Mouse (Mus musculus): Measurements from ENCODE around the gene Pald1.

Gene Pald1

DNA sequence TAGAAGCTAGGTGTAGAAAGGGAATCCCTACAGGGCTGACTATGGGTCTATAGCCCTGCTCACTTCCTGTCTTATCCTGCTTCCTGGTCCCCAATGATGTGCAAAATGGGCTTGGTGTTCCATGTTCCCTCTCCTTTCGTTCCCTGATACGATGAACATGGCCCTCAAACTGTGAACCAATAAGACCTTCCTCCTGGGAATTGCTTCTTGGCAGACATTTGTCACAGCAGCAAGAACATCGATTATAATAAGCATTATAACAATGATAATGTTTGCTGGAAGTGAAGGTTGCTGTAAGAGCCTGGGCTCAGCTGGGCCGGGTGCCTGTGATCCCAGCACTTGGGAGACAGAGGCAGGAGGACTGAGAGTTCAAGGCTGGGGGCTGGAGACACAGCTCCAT lies 99.0 kb downstream of the Pald1 start:
- peak in 1 of 2 experiments; percentile 54 for DNase-seq (ENCODE audit: low spot score in 2 of 2)

DNA sequence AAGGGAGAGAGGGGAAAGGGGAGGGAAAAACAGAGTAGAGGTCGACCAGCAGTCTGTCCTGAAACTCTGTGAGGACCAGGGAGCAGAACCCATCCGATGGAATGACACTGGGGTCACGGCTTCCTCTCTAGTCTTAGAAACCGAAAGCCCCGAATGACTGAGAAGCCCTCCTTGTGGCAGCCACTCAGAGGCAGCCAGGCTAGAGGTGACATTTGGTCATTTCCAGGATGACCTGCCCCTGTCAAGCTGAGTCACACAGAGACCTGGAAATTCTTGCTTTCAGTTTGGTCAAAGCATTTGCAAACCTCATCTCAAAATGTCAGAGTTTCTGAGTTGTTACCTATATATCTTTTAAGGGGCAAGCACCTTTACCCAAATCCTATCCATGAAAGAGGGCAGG lies 102.2 kb downstream of the Pald1 start:
- no peak for DNase-seq (ENCODE audit: low spot score in 2 of 2)

DNA sequence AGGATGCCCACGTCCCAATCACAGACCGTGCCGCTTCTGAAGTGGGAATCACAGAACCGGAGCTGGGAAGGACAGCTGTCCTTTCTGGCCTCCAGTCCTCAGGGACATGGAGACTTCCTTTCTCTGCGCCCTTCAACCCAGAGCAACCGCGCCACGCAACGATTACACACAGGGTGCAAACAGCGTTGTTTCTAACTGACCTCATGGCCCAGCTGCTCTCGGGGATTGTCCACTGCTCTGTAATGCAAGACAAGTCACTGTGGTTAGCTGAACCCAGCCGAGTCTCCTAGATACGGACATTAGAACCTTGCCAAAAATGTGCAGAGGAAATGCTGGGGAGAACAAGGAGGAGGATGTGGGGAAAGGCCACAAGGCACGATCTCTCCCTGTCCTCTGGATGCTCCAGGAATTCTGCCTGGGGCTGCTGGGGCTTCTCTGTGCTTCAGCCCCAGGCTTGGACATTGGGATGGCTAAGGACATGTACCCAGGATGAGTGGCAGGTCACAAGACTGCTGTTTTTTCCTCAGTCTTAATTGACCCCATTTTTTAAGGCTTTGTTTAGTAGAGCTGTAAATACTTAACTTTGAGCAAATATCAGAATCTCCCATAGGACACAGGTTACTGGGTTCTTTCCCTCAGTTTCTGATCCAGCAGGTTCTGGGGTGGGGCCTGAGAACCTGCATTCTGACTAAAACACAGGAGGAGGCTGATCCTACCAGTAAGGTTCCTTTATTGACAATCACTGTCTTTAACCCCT lies 105.2 kb downstream of the Pald1 start:
- peak; percentile 85 to 91 for DNase-seq (ENCODE audit: low spot score in 2 of 2)

DNA sequence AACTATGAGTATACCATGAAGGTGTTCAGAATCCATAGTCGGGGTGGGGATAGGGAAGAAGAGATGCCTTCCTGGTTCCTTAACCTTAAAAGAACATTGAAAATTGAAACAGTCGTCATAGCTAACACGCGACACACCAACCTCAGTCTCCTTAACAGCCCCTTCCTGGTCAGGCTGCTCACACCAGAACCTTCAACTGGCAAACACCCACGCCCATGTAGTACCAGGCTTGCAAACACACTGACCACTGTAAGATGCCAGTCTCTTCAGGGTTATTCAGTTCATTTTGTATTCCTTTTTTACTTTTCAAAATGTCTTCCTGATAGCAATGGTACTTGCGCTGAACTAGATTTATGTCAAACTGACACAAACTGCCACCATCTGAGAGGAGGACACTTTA lies 106.3 kb downstream of the Pald1 start:
- DNase-seq (ENCODE audit: low spot score in 2 of 2): no peak

DNA sequence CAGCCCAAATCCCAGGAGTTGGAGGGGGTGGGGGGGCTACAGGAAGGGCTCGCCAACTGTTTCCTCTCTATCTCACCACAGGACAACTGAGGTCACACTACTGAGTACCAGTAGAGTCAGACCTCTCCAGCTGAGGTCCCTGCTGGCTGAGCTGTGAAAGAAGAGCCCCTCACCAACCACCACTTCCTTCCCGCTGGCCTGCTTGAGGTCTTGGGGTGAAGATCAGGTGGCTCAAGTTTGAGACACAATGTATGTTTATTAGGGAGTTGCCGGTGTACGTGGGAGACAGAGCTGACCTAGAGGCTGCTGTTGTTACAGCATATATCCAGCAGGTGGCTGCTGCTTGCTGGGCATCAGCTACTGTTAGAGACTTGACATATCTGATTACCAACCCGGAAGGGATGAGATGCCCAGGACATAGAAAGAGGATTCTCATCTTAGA lies 107.6 kb downstream of the Pald1 start:
- DNase-seq (ENCODE audit: low spot score in 2 of 2): peak in 1 of 2 experiments; percentile 11

DNA sequence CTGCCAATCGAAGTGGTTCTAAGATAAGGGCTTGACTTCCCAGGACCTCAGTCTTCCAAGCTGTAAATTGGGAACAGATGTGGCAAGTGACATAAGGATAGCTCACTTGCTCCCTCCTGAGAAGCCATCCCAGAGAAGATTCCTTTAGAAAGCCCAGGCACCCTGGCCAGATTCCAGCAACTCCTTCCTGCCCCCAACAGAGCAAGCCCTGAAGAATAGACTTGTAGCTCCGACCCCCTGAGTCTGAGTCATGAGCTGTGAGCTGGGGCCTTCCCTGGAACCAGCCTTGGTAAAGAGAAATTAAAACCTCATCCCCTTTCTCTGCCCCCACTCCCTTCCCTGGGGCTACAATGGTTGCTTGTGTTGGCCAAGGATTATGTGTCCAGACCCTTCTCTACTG lies 108.8 kb downstream of the Pald1 start:
- no peak for DNase-seq (ENCODE audit: low spot score in 2 of 2)

DNA sequence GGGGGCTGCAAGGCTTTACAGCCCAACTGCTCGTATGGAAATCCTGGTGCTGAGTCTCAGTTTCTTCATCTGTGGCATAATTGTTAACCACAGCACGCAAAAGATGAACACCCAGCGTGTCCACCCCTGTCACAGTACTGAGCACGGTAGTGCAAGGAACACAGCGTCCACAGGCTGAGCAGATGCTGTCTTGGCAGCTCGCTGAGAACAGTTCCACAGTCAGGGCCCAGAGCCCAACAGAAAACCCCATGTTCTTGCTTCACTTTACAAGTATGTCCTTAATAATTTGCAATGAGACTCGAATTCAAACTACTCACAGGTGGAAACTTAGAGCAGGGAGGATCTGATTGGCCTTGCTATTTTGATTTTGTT lies 109.5 kb downstream of the Pald1 start:
- DNase-seq (ENCODE audit: low spot score in 2 of 2): peak; percentile 62 to 74

DNA sequence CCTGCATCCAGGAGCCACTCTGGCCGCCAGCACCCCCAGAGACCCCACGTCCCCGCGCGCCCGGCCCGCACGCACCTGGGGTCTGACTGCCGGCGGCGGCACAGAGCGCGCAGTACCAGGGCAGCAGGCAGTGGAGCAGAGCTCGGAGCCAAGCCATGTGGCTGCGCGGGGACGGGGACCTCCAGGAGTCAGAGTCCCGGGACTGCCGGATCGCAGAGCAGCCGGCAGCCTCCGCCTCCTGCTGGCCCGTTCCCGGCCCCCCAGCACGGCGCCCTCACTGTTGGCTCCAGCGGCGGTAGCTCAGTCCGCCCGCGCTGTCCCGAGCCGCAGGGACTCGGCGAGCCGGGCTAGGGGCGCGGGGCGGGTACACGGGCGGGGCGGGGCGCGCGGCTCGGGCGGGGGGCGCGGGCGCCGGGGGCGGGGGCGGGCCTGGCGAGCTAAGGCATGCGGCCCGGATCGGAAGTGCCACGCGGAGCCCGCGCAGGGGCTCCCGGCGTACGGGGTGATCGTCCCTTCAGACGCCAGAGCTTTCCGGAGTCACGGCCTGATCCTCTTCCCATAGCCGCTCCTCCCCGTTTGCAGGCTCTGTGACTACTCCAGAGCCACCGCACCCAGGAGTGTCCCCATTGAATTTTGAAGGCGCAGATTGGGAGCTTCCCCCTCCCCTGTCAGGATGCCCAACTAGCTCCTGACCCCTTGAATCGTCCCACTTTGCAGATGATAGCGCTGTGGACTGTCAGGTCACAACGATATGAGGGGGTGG lies 110.1 kb downstream of the Pald1 start, which contains the start of gene Adamts14:
Gene Adamts14 (minus strand): TSS at position 358 of the 763 bp plus-strand sequence.
- peak in 1 of 2 experiments; percentile 24 for DNase-seq (ENCODE audit: low spot score in 2 of 2)

DNA sequence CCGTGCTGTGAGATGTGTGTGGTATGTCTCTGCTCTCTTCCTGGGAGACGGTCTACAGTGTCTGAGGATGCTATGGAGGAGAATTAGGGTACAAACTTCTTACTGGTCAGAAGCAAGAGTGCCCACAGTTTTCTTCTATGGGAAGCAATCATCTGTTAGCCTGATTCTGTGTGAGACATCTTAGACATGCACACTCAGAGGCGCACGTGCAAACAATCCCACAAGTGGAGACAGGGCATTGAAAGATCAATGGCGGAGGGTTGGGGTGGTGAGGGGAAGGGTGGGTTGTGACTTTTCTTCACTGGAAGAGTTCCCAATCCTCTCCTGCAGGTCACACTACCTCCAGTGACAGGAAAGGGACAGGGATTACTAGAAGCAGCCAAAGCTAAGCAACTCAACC lies 110.7 kb downstream of the Pald1 start:
- DNase-seq (ENCODE audit: low spot score in 2 of 2): no peak

DNA sequence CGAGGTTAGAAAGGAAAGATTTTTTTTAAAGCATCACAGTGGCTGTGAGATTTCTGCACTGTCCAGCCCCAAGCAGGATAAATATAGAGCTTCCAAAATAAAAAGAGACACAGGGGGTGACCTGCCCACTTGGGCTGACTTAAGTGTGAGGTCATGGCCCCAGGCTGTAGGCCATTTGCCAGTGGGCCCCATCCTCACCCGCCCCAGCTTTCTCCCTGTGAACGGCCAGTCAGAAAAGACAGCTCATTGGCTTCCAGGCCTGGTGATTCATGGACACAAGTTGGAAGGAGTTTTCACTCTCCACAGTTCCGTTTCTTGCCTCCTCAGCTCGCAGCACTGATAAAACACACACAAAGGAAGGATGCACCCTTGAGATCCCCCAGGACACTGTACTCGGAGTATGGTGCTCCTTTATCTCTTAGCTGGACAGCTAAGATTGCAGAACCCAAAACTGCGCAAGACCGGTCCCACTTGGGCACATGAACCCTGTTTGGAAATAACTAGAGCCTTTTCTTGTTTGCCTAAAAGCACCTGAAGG lies 111.2 kb downstream of the Pald1 start:
- peak in 1 of 2 experiments; percentile 39 for DNase-seq (ENCODE audit: low spot score in 2 of 2)
